Mouse (Mus musculus) MEL (cell line): ENCODE measurements at regions not wholly inside any gene's neighbourhood (a gene's known extent, or its start where the extent isn't known, plus 50 kb on each side); places are given as distances from the start of the nearest gene placed in this dataset.

Experiments used
- DNase-seq: peaks from one replicate; pipeline ENCODE4 v3.0.0; 2011; ENCODE audit warnings: low read depth, low spot score
- H3K27ac ChIP-seq: 2 replicates; pipeline ENCODE4 v1.5.1; 2012; ENCODE audit warnings: low read depth, mild to moderate bottlenecking, control low read depth, low read length, moderate library complexity; ENCODE audit not compliant: control insufficient read depth
- H3K27me3 ChIP-seq, 2 experiments: fragments of 150-350 bp in 1 of 2; sonication (generic) in 1 of 2; 2 replicates each; pipeline ENCODE4 v1.6.1; 2012; ENCODE audit warnings: low read length in 2 of 2, mild to moderate bottlenecking in 2 of 2, improper control_type of control experiment in 1 of 2, moderate library complexity in 1 of 2; ENCODE audit not compliant: insufficient read depth in 2 of 2, control insufficient read depth in 1 of 2
- H3K36me3 ChIP-seq, 2 experiments: 2 replicates each; pipeline ENCODE4 v1.6.1; 2012 to 2014; ENCODE audit warnings: low read length in 2 of 2, improper control_type of control experiment in 1 of 2, inconsistent platforms in 1 of 2, mild to moderate bottlenecking in 1 of 2; ENCODE audit not compliant: insufficient read depth in 2 of 2, control insufficient read depth in 1 of 2
- H3K4me1 ChIP-seq, 2 experiments: fragments of 150-350 bp in 1 of 2; sonication (generic) in 1 of 2; 2 replicates each; pipeline ENCODE4 v1.6.1; 2012; ENCODE audit warnings: low read length in 2 of 2, improper control_type of control experiment in 1 of 2, mild to moderate bottlenecking in 1 of 2; ENCODE audit not compliant: insufficient read depth in 2 of 2, control insufficient read depth in 1 of 2
- H3K4me3 ChIP-seq, 2 experiments: fragments of 150-350 bp in 1 of 2; sonication (generic) in 1 of 2; 2 replicates each; pipeline ENCODE4 v1.5.1; 2012; ENCODE audit warnings: low read depth in 2 of 2, low read length in 2 of 2, mild to moderate bottlenecking in 2 of 2, moderate library complexity in 2 of 2, control low read depth in 1 of 2, improper control_type of control experiment in 1 of 2; ENCODE audit not compliant: control insufficient read depth in 1 of 2, insufficient read depth in 1 of 2
- H3K79me2 ChIP-seq: 2 replicates; pipeline ENCODE4 v1.6.1; 2012; ENCODE audit warnings: mild to moderate bottlenecking, low read length, moderate library complexity; ENCODE audit not compliant: control insufficient read depth, poor library complexity, insufficient read depth
- H3K9ac ChIP-seq: 2 replicates; pipeline ENCODE4 v1.6.1; 2012; ENCODE audit warnings: low read depth, mild to moderate bottlenecking, control low read depth, low read length, moderate library complexity; ENCODE audit not compliant: control insufficient read depth, poor library complexity, severe bottlenecking
- H3K9me3 ChIP-seq: fragments of 150-350 bp; sonication (generic); replicated peaks from 2 replicates; pipeline ENCODE4 v1.6.1; 2012; ENCODE audit warnings: mild to moderate bottlenecking, low read length, improper control_type of control experiment, moderate library complexity; ENCODE audit not compliant: insufficient read depth
- CHD1 ChIP-seq: IDR thresholded peaks from 2 replicates; pipeline ENCODE4 v1.6.1; 2012; ENCODE audit warnings: low read depth, mild to moderate bottlenecking, inconsistent platforms, low read length, improper control_type of control experiment
- CTCF ChIP-seq, 3 experiments: IDR thresholded peaks in 2 of 3; conservative IDR thresholded peaks in 1 of 3; 2 replicates each; pipeline ENCODE4 v1.5.1; 2011 to 2012; ENCODE audit warnings: low read length in 3 of 3, low read depth in 2 of 3, mild to moderate bottlenecking in 2 of 3, improper control_type of control experiment in 1 of 3, inconsistent platforms in 1 of 3, mixed read lengths in 1 of 3, moderate library complexity in 1 of 3; ENCODE audit not compliant: control insufficient read depth in 1 of 3, insufficient read depth in 1 of 3, poor library complexity in 1 of 3, severe bottlenecking in 1 of 3
- ELF1 ChIP-seq: IDR thresholded peaks from 2 replicates; pipeline ENCODE4 v1.6.1; 2014; ENCODE audit warnings: low read depth, mild to moderate bottlenecking, inconsistent platforms, low read length, improper control_type of control experiment, moderate library complexity
- GABPA ChIP-seq: IDR thresholded peaks from 2 replicates; pipeline ENCODE4 v1.6.1; 2012; ENCODE audit warnings: low read depth, mild to moderate bottlenecking, inconsistent platforms, low read length, improper control_type of control experiment, moderate library complexity
- HCFC1 ChIP-seq: IDR thresholded peaks from 2 replicates; pipeline ENCODE4 v1.6.1; 2012; ENCODE audit warnings: low read depth, mild to moderate bottlenecking, inconsistent platforms, low read length, improper control_type of control experiment, moderate library complexity
- MAX ChIP-seq: IDR thresholded peaks from 2 replicates; pipeline ENCODE4 v1.6.1; 2011; ENCODE audit warnings: low read length, improper control_type of control experiment
- MAZ ChIP-seq: IDR thresholded peaks from 2 replicates; pipeline ENCODE4 v1.6.1; 2012; ENCODE audit warnings: low read depth, mild to moderate bottlenecking, inconsistent platforms, low read length, improper control_type of control experiment
- MEF2A ChIP-seq: IDR thresholded peaks from 2 replicates; pipeline ENCODE4 v1.6.1; 2014; ENCODE audit warnings: low read depth, mild to moderate bottlenecking, inconsistent platforms, low read length, improper control_type of control experiment; ENCODE audit not compliant: poor library complexity, insufficient replicate concordance, severe bottlenecking; ENCODE audit errors: extremely low read depth
- MYB ChIP-seq: IDR thresholded peaks from 2 replicates; pipeline ENCODE4 v1.6.1; 2011; ENCODE audit warnings: mild to moderate bottlenecking, low read depth, low read length, improper control_type of control experiment
- NELFE ChIP-seq: IDR thresholded peaks from 2 replicates; pipeline ENCODE4 v1.6.1; 2011; ENCODE audit warnings: low read depth, low read length, improper control_type of control experiment
- POLR2A ChIP-seq, 2 experiments: IDR thresholded peaks; 2 replicates each; pipeline ENCODE4 v1.6.1; 2011 to 2012; ENCODE audit warnings: low read length in 2 of 2, mild to moderate bottlenecking in 2 of 2, control low read depth in 1 of 2, improper control_type of control experiment in 1 of 2, low read depth in 1 of 2, moderate library complexity in 1 of 2; ENCODE audit not compliant: control insufficient read depth in 1 of 2, insufficient read depth in 1 of 2, poor library complexity in 1 of 2
- POLR2AphosphoS5 ChIP-seq: IDR thresholded peaks from 2 replicates; pipeline ENCODE4 v1.6.1; 2012; ENCODE audit warnings: low read depth, borderline replicate concordance, mild to moderate bottlenecking, inconsistent platforms, low read length, moderate library complexity, mixed read lengths
- SIN3A ChIP-seq: IDR thresholded peaks from 2 replicates; pipeline ENCODE4 v1.6.1; 2012; ENCODE audit warnings: low read length, improper control_type of control experiment, inconsistent platforms
- TBP ChIP-seq: IDR thresholded peaks from 2 replicates; pipeline ENCODE4 v1.8.0; 2011; ENCODE audit warnings: low read depth, low read length, improper control_type of control experiment
- UBTF ChIP-seq: IDR thresholded peaks from 2 replicates; pipeline ENCODE4 v1.6.1; 2012; ENCODE audit warnings: low read depth, mild to moderate bottlenecking, inconsistent platforms, low read length, improper control_type of control experiment, moderate library complexity, borderline replicate concordance; ENCODE audit not compliant: insufficient read depth
- USF1 ChIP-seq: IDR thresholded peaks from 2 replicates; pipeline ENCODE4 v1.6.1; 2014; ENCODE audit warnings: low read depth, mild to moderate bottlenecking, inconsistent platforms, low read length, improper control_type of control experiment, moderate library complexity

GRCm38 (mm10) chr13:118459672-118460384, 72.8 kb upstream of the Mrps30 start:
- H3K9ac ChIP-seq, result no peak overlapping the region
- H3K36me3 ChIP-seq, result no peaks in the 10 kb centered on the region
- H3K4me3 ChIP-seq, result no peak overlapping the region
- H3K27ac ChIP-seq, result no peak overlapping the region
- H3K9me3 ChIP-seq, result no peaks in the 10 kb centered on the region
- no peaks in the 10 kb centered on the region for H3K4me1 ChIP-seq
- TF ChIP-seq CTCF (IDR thresholded peaks at IDR 0.05 in 2 of 3, conservative IDR thresholded peaks at IDR 0.05 in 1 of 3; ENCODE audit: control insufficient read depth in 1 of 3, insufficient read depth in 1 of 3, low read depth in 2 of 3, low read length in 3 of 3, poor library complexity in 1 of 3, severe bottlenecking in 1 of 3), result no peak
- no peak for TF ChIP-seq NELFE
- TF ChIP-seq CHD1, result no peak
- no peak for TF ChIP-seq USF1
- no peak for TF ChIP-seq MAX
- no peak for TF ChIP-seq ELF1
- TF ChIP-seq MEF2A, result no peak
- TF ChIP-seq POLR2AphosphoS5, result no peak
- no peak for TF ChIP-seq POLR2A (IDR thresholded peaks at IDR 0.05; ENCODE audit: control insufficient read depth in 1 of 2, insufficient read depth in 1 of 2, low read depth in 1 of 2, low read length in 2 of 2, poor library complexity in 1 of 2)
- no peak for TF ChIP-seq MAZ
- no peak for TF ChIP-seq GABPA
- TF ChIP-seq UBTF, result no peak
- no peak for TF ChIP-seq MYB
- no peak for TF ChIP-seq HCFC1
- no peaks in the 10 kb centered on the region for H3K79me2 ChIP-seq
- no peak for DNase-seq
- H3K27me3 ChIP-seq, result no peaks in the 10 kb centered on the region

DNA sequence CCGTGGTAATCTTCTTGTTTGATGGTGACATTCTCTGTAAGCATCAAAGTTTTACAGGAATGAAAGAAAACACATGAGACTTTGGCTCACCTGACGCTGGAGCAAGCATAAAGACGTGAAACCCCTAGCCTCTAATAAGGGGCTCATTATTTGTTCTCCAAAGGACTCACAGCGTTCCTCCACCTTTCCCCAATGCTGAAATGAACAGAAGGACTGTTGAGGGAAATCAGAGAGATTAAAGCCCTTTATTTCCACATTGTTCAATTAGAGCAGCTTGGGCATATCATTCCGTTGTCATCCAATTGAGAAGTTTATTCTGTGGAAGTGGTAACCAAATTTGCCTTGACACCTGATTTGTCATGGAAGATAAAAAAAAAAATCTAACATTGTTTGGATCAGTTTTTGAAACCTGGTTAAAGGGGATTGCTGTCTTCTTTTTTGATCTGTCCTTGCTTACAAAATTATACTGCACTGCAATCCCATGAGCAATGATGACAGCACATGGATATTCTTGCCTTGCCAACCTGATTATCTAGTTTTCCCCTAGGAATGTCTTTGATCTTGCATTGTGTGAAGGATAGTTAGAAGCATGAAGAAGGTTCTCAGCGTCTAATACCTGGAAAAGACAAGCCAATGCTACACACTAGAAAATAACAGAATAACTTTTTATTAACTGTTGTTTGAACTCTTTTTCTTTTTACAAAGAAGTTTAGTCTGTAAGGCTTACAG, 62.1 kb upstream of the Mrps30 start:
- TF ChIP-seq TBP, result no peak
- no peak for TF ChIP-seq SIN3A
- TF ChIP-seq, all 39 proteins: peak for 0
- H3K36me3 ChIP-seq, result no peaks in the 10 kb centered on the region

More for the DNA sequence above, 62.1 kb upstream of the Mrps30 start:
- no peaks in the 10 kb centered on the region for H3K4me1 ChIP-seq
- H3K9me3 ChIP-seq, result no peaks in the 10 kb centered on the region
- DNase-seq, result no peak
- H3K27me3 ChIP-seq, result peaks cover 0 to 1% of the 10 kb centered on the region in 2 experiments; a peak in 2 of 4 replicates
- H3K79me2 ChIP-seq, result no peaks in the 10 kb centered on the region
- no peak overlapping the region for H3K9ac ChIP-seq
- H3K4me3 ChIP-seq, result no peak overlapping the region
- no peak overlapping the region for H3K27ac ChIP-seq
